Mouse (Mus musculus) adrenal gland, postnatal 0 days (tissue): ENCODE results near the gene Rnf44. TPM values are rescaled to one million over a fixed set of nuclear protein-coding genes. Genes with fewer than 3 reads are reported as not detected.

Experiments
- polyA plus RNA-seq: library from polyadenylated mRNA; unstranded; fragments of >200 nt; fragmentation: Nextera tagmentation; extraction: Ambion mirVana; gene quantifications from 2 replicates; pipeline ENCODE4 v1.2.1, GENCODE M21; 2015

Rnf44 gene
- 53.9 and 65.9 TPM in 2 replicates for polyA plus RNA-seq

DNA sequence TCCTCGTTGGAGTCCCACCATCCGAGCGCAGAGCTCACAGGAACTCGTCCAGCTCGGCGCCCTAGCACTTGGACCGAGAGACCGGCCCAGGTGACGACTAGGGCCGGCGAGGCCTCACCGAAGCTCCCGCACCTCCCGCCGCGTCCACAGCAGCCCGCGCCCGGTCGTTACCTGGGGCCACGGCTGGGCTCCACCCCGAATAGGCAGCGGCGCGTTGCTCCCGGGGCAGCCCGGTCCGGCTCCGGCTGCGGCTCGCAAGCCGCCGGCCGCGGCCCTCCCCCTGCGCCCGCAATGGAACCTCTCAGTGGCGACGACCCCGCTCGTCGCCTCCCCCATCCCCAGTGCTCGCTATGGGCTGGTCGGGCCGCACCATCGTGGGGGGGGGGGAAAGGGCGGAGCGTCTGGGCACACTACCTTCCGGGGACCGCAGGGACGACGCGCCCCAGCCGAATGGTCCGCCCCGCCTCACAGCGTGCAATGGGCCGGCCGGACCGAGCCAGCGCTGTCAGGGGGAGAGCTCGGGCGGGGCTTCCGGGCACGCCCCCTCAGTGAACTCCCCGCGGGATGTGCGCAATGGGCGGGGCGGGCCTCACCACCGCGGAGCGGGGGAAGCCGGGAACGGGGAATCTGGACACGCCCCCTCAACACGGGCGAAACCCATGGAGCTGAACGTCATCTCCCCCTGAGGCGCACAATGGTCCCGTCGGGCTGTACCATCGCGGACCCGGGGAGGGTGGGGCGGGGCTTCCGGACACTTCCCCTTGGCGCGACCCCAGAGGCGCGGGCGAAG is at the start of gene Rnf44:
TSS of gene Rnf44 (minus strand) at position 350 of the 790 bp plus-strand sequence.

DNA sequence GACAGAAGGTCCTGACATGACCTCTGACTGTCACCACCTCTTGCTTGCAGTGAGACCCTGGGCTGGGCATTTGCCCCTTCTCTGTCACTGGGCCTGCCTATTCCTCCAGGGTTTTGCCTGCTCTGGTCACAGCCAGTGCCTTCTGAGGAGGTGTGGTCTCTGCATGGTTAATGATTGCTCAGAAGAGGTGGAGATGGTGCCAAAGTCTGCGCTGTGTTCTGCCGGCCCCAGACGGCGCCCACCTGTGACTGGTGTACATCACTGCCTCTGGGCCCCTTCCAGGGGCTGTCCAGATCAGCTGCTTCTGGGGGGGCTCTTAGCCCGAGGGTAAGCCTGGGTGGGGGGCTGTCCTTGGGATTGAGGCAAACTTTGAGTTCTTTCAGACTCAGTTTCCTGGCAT is 7.5 kb upstream of the Rnf44 start, which contains the start of gene Cdhr2:
TSS of gene Cdhr2 (plus strand) at position 219 of the 400 bp plus-strand sequence.

Other genes with a start within 250 kb of the Rnf44 start
- gene Thoc3, start 225.1 kb downstream of the Rnf44 start, polyA plus RNA-seq, result 68.0 and 98.2 TPM in 2 replicates
- 6.0 and 7.1 TPM in 2 replicates for gene Simc1, start 190.1 kb downstream of the Rnf44 start, polyA plus RNA-seq
- 80.9 and 116 TPM in 2 replicates for gene 4833439L19Rik, start 128.5 kb downstream of the Rnf44 start, polyA plus RNA-seq
- 25.8 and 34.1 TPM in 2 replicates for gene Arl10, start 118.9 kb downstream of the Rnf44 start, polyA plus RNA-seq
- 60.6 and 70.1 TPM in 2 replicates for gene Nop16, start 103.8 kb downstream of the Rnf44 start, polyA plus RNA-seq
- gene Higd2a, start 103.7 kb downstream of the Rnf44 start, polyA plus RNA-seq, result 233 and 359 TPM in 2 replicates
- gene Cltb, start 82.6 kb downstream of the Rnf44 start, polyA plus RNA-seq, result 63.4 and 81.3 TPM in 2 replicates
- 51.6 and 68.5 TPM in 2 replicates for gene Faf2, start 72.1 kb downstream of the Rnf44 start, polyA plus RNA-seq
- gene Cdhr2, start 7.6 kb upstream of the Rnf44 start, polyA plus RNA-seq, result 0.30 and 1.0 TPM in 2 replicates
- 2.5 and 5.9 TPM in 2 replicates for gene Gprin1, start 56.0 kb upstream of the Rnf44 start, polyA plus RNA-seq
- 1.0 and 4.8 TPM in 2 replicates for gene Sncb, start 72.7 kb upstream of the Rnf44 start, polyA plus RNA-seq
- gene Eif4e1b, start 90.1 kb upstream of the Rnf44 start, polyA plus RNA-seq, result not detected in 2 replicates
- 54.9 and 67.6 TPM in 2 replicates for gene Tspan17, start 95.5 kb upstream of the Rnf44 start, polyA plus RNA-seq